Mouse (Mus musculus) heart, postnatal 0 days (tissue): ENCODE results near the gene Hnf4a. TPM values are rescaled to one million over a fixed set of nuclear protein-coding genes. Genes with fewer than 3 reads are reported as not detected.

Experiments
- ATAC-seq: fragments of 200-750 bp; cut with Nextera tagmentation; 2 replicates; pipeline ENCODE4 v1.8.0; 2017; ENCODE audit warnings: low read depth, moderate number of reproducible peaks, moderate library complexity; ENCODE audit not compliant: insufficient read depth
- DNase-seq: peaks from one replicate; pipeline ENCODE4 v3.0.0-alpha.2; 2016; ENCODE audit warnings: low spot score
- H3K27ac ChIP-seq: fragments of 300-500 bp; sonication (generic); 2 replicates; pipeline ENCODE4 v1.5.1; 2014; ENCODE audit warnings: low read depth, mild to moderate bottlenecking
- H3K27me3 ChIP-seq: fragments of 300-500 bp; sonication (generic); 2 replicates; pipeline ENCODE4 v1.6.1; 2014; ENCODE audit warnings: low read length, mixed read lengths; ENCODE audit not compliant: control insufficient read depth, insufficient read depth
- H3K36me3 ChIP-seq: fragments of 300-500 bp; sonication (generic); replicated peaks from 2 replicates; pipeline ENCODE4 v1.6.1; 2014; ENCODE audit warnings: low read length, mixed read lengths; ENCODE audit not compliant: control insufficient read depth, insufficient read depth
- H3K4me1 ChIP-seq: fragments of 300-500 bp; sonication (generic); 2 replicates; pipeline ENCODE4 v1.6.1; 2014; ENCODE audit warnings: antibody characterized with exemption; ENCODE audit not compliant: control insufficient read depth, insufficient read depth
- H3K4me2 ChIP-seq: fragments of 300-500 bp; sonication (generic); 2 replicates; pipeline ENCODE4 v1.6.1; 2014; ENCODE audit warnings: low read depth, mild to moderate bottlenecking, low read length, moderate library complexity
- H3K4me3 ChIP-seq: fragments of 300-500 bp; sonication (generic); 2 replicates; pipeline ENCODE4 v1.5.1; 2014; ENCODE audit warnings: low read depth, low read length
- H3K9ac ChIP-seq: fragments of 300-500 bp; sonication (generic); replicated peaks from 2 replicates; pipeline ENCODE4 v1.6.1; 2014; ENCODE audit warnings: low read depth, low read length, mixed read lengths
- H3K9me3 ChIP-seq: fragments of 300-500 bp; sonication (generic); replicated peaks from 2 replicates; pipeline ENCODE4 v1.6.1; 2016; ENCODE audit warnings: low read length; ENCODE audit not compliant: control insufficient read depth
- CTCF ChIP-seq: IDR thresholded peaks from 2 replicates; pipeline ENCODE4 v1.5.1; 2016; ENCODE audit warnings: antibody characterized with exemption, control low read depth, low read depth
- EP300 ChIP-seq: IDR thresholded peaks from 2 replicates; pipeline ENCODE4 v1.6.1; 2016; ENCODE audit warnings: antibody characterized with exemption, low read depth
- WGBS: fragments of 180-500 bp; shearing (Covaris S2); extraction: QIAGEN DNeasy Blood & Tissue Kit; methylation state at CpG from one replicate; pipeline ENCODE4 v1.1.7; 2014; 5-methylcytosine and 5-hydroxymethylcytosine counted together
- polyA plus RNA-seq: library from polyadenylated mRNA; unstranded; fragments of >200 nt; fragmentation: Nextera tagmentation; extraction: Ambion mirVana; gene quantifications from 2 replicates; pipeline ENCODE4 v1.2.1, GENCODE M21; 2015
- total RNA-seq: library from RNA; depleted of rRNA; stranded (reverse); fragments of >200 nt; gene quantifications from 2 replicates; pipeline ENCODE4 v1.2.3, GENCODE M21; 2014; ENCODE audit warnings: low replicate concordance

Hnf4a gene
- total and polyA plus RNA-seq, 2 experiments from 2014 or later, result not detected

DNA sequence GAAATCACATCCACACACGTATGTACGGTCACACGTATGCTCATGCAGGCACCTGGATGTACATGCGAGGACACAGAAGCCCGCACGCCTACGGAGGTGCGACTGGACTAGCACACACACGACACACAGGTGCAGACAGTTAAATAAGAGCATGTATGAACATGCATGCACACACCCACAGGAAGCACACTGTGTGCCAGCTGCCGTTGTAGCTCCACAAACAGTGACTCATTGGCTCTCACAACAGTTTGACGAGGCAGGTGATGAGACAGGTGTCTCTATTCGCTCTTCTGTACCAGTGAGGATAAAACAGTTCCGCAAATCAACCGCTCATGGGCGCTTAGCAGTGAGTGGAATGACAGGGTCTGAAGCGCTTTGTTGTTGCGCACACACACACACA lies 16.0 kb upstream of the Hnf4a start:
- WGBS, result 91% methylated on average over 17 of the region's 17 CpGs
- TF ChIP-seq CTCF (no peak), EP300 (no peak)
- Histone ChIP-seq H3K4me2 (no peak overlapping the region), H3K27me3 (peaks cover 10% of the 10 kb centered on the region; the same call in 1 of the 2 replicates), H3K4me3 (no peak overlapping the region), H3K9me3 (no peaks in the 10 kb centered on the region), H3K4me1 (no peaks in the 10 kb centered on the region), H3K36me3 (no peaks in the 10 kb centered on the region), H3K27ac (no peak overlapping the region), H3K9ac (no peak overlapping the region)
- no peak for ATAC-seq
- no peak for DNase-seq

DNA sequence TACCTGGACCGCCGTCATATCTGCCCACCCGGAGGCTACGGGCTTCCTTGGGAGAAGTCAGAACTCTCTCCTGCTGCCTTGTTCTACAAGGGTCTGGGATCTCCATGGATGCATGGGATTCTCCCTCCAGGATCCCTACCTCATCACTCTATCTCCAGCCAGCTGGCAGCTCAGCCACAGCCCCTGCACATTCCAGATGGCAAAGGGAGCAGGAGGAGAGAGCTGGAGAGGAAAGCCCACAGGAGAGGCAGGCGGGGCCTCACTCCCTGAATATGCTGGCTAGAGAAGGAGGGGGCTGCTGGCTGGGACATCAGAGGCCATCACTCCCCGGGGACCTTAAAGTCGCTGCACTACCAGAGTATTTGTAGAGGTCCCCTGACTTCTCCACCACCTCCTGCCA lies 15.3 kb upstream of the Hnf4a start:
- no peaks in the 10 kb centered on the region for H3K4me1 ChIP-seq
- WGBS, result 54% methylated on average over 7 of the region's 7 CpGs
- no peak; the same call in 1 of the 2 replicates for ATAC-seq
- H3K9ac ChIP-seq, result no peak overlapping the region
- no peaks in the 10 kb centered on the region for H3K36me3 ChIP-seq
- peaks cover 10% of the 10 kb centered on the region; the same call in 1 of the 2 replicates for H3K27me3 ChIP-seq
- TF ChIP-seq CTCF, result no peak
- no peak for TF ChIP-seq EP300
- DNase-seq, result no peak
- no peak overlapping the region for H3K4me3 ChIP-seq
- H3K9me3 ChIP-seq, result no peaks in the 10 kb centered on the region
- H3K27ac ChIP-seq, result no peak overlapping the region
- H3K4me2 ChIP-seq, result no peak overlapping the region

DNA sequence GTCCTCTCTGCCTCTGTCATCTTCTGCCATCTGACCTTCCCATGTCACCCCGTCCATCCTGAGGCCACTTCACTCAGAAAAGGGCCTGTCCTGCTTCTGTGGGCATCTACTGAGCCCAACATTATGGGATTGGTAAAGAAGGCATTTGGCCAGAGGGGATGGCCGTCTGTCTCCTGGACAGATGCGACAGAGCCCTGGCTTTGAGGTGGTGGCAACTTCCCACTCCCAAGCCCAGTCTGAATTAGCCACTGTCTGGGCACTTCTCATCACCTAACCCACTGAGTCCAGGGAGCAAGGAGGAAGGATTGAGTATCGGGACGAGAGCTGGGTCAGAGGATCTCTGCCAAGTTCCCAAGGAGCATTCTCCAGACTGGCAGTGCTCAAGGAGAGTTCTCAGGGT lies 14.6 kb upstream of the Hnf4a start, which contains the start of gene R3hdml:
TSS of gene R3hdml (plus strand) at position 301 of the 400 bp plus-strand sequence.
- Histone ChIP-seq H3K4me1 (no peaks in the 10 kb centered on the region), H3K36me3 (no peaks in the 10 kb centered on the region), H3K9ac (no peak within 1 kb of the TSS), H3K4me3 (no peak within 1 kb of the TSS), H3K9me3 (no peaks in the 10 kb centered on the region), H3K27me3 (peaks cover 10% of the 10 kb centered on the region; the same call in 1 of the 2 replicates), H3K4me2 (no peak within 1 kb of the TSS), H3K27ac (no peak within 1 kb of the TSS)
- TF ChIP-seq CTCF, result no peak
- TF ChIP-seq EP300, result no peak
- WGBS, result 69% methylated on average over 5 of the region's 5 CpGs
- no peak for DNase-seq
- ATAC-seq, result no peak

DNA sequence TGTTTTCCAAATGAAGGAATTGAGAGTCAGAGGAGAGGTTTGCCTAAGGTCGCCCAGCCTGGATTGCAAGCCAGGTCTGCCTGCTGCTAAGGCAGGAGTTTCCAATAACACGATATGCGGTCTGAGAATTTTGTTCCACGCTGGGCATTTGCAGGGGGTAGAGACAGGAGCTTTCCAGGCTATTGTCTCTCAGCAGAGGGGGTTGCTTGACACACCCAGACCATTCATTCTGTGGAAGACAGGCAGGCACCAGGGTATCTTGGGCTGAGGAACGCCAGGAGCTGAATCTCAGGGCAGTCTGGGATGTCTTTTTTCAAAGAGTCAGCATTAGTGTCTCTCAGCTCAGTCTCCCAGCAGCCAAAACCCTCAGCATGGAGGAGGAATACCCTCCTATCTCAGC lies 13.6 kb upstream of the Hnf4a start:
- H3K4me3 ChIP-seq, result no peak overlapping the region
- no peaks in the 10 kb centered on the region for H3K36me3 ChIP-seq
- no peak for TF ChIP-seq EP300
- TF ChIP-seq CTCF, result no peak
- H3K4me2 ChIP-seq, result no peak overlapping the region
- no peaks in the 10 kb centered on the region for H3K4me1 ChIP-seq
- H3K9ac ChIP-seq, result no peak overlapping the region
- H3K9me3 ChIP-seq, result no peaks in the 10 kb centered on the region
- no peak overlapping the region for H3K27ac ChIP-seq
- 33% methylated on average over 5 of the region's 5 CpGs for WGBS
- ATAC-seq (no peak), DNase-seq (no peak)
- peaks cover 10% of the 10 kb centered on the region; the same call in 1 of the 2 replicates for H3K27me3 ChIP-seq

DNA sequence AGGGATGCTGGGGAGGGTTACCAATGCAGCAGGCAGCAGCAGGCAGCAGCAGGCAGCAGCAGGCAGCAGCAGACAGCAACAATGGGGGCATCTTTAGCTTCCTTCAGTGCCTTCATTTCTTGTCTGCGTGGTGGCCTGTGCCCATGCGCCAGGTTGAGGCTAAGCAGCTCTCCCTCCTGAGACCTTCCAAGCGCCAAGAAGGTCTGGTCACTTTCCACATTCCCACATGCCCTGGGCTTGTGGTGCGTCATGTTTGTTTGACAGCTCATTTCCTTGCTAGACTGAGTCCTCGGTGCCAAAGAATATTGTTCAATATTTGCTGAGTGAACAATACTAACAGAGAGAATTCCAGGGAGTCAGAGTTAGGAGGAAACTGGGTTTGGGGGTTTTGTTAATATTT lies 12.6 kb upstream of the Hnf4a start:
- no peaks in the 10 kb centered on the region for H3K4me1 ChIP-seq
- H3K27me3 ChIP-seq, result peaks cover 10% of the 10 kb centered on the region; the same call in 1 of the 2 replicates
- H3K9ac ChIP-seq, result no peak overlapping the region
- no peak overlapping the region for H3K4me2 ChIP-seq
- no peak overlapping the region for H3K4me3 ChIP-seq
- H3K36me3 ChIP-seq, result no peaks in the 10 kb centered on the region
- no peak for ATAC-seq
- DNase-seq, result no peak
- H3K9me3 ChIP-seq, result no peaks in the 10 kb centered on the region
- TF ChIP-seq CTCF (no peak), EP300 (no peak)
- no peak overlapping the region for H3K27ac ChIP-seq
- WGBS, result 13% methylated on average over 5 of the region's 5 CpGs

DNA sequence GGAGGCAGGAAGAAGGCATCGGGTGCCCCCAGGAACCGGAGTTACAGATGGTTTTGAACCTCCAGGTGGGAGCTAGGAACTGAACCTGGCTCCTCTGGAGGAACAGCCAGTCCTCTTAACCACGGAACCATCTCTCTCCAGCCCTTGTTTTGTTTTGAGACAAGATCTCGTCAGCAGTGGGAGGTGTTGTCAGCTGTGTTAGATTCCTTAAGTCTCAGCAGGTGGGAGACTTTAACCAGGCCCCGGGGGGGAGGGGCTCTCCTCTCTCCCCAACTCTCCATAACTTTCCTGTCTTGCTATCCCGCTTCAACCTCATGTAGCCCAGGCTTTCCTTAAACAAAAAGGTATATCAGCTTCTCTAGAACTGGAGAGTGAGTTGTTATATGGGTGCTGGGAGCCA lies 12.2 kb upstream of the Hnf4a start:
- no peak overlapping the region for H3K9ac ChIP-seq
- H3K9me3 ChIP-seq, result no peaks in the 10 kb centered on the region
- H3K4me3 ChIP-seq, result no peak overlapping the region
- TF ChIP-seq EP300 (no peak), CTCF (no peak)
- H3K4me1 ChIP-seq, result no peaks in the 10 kb centered on the region
- no peak overlapping the region for H3K4me2 ChIP-seq
- H3K36me3 ChIP-seq, result no peaks in the 10 kb centered on the region
- no peak for DNase-seq
- WGBS, result 29% methylated on average over 6 of the region's 6 CpGs
- peaks cover 10% of the 10 kb centered on the region; the same call in 1 of the 2 replicates for H3K27me3 ChIP-seq
- ATAC-seq, result no peak
- no peak overlapping the region for H3K27ac ChIP-seq
